Mouse (Mus musculus) B cell, adult (primary cell): Measurements from ENCODE around the gene Cab39. TPM values are rescaled to one million over a fixed set of nuclear protein-coding genes. Genes with fewer than 3 reads are reported as not detected.

Experiments used
- total RNA-seq: library from RNA; stranded (reverse); gene quantifications from 4 replicates; pipeline ENCODE4 v1.2.4, GENCODE M21; 2023; ENCODE audit not compliant: inconsistent age

Gene Cab39
- total RNA-seq: 101 to 130 TPM (median 121 TPM) in 4 replicates

DNA sequence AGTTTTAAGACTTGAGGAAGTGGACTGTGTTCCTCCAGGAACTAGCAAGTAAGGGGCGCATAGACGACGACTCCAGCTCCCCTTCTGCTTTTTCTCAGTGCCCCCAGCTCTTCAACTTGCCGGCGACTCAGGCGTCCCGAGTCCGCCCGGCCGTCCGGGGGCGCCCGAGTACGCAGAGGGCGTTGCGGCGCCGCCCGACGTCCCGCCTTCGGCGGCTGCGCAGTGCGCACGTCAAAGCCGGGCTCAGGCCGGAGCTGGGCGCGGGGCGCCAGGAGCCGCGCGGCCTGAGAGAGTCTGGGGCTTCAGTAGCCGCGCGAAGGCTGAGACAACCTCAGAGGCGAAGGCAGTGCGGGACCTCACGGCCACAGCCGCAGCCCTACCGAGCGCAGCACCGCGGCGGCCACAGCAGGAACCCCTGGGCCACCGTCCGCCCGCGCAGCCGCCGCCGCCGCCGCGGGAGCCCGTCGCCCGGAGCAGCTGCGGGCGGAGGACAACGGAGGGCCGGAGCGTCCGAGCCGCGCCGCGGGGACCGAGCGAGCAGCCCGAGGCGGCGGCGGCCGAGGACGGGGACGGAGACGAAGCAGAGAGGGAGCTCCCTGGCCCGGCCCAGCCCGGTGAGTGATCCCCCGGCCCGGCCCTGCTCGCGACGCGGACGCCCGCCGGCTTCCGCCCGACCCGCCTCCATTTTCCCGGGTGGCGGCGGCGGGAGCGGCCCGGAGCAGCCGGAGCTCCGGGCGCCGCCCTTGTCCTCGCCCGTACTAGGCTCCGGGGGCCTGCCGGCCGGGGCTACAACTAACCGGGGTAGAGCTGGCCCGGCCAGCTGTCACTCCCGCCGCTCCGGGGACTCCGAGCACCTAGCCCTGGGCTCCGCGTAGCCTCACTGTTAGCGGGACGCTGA lies at the start of gene Cab39:
Gene Cab39 (plus strand): TSS at position 234 of the 898 bp plus-strand sequence.

DNA sequence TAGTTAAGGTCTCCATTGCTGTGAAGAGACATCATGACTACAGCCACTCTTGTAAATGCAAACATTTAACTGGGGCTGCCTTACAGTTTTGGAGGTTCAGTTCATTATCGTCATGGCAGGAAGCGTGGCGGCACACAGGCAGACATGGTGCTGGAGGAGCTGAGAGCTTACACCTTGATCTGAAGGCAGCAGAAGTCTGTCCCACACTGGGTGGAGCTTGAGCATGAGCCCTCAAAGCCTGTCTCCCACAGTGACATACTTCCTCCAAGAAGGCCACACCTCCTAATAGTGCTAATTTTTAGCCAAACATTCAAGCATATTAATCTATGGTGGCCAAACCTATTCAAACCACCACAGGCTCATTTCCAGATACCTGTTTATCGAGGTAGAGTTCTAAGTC lies 14.8 kb upstream of the Cab39 start, which contains the start of gene A630001G21Rik:
Gene A630001G21Rik (minus strand): TSS at position 208 of the 400 bp plus-strand sequence.

DNA sequence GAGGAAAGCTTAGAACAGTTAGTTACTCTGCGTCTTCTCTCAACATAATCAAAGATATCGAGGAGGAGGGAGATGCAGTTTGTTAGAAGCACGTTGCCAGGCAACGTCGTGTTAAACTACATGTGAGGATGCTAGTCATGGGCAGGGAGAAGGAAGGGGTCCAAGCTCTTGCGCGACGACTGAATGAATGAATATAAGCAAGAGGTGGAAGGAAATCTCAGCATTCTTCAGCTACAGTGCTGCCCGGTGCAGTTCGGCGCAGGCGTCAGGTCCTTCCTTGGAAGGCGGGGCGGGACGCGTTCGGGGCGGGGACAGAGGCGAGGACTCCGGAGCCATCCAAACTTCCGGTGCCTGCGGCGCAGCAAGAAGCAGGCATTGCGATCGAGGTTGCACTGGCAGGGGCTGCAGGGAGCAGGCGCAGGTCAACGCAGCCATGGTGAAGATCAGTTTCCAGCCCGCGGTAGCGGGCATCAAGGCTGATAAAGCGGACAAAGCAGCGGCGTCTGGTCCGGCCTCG lies 101.0 kb downstream of the Cab39 start, which contains the start of gene Itm2c:
Gene Itm2c (plus strand): TSS at position 51 of the 517 bp plus-strand sequence.

Other genes starting within 250 kb of the Cab39 start
- not detected in 4 replicates for gene G530012D18Rik, start 217.8 kb upstream of the Cab39 start, total RNA-seq
- 193 to 218 TPM (median 211 TPM) in 4 replicates for gene Sp110, start 194.6 kb upstream of the Cab39 start, total RNA-seq
- gene Sp140, start 193.1 kb upstream of the Cab39 start, total RNA-seq: 160 to 178 TPM (median 174 TPM) in 4 replicates
- gene Sp100, start 143.5 kb upstream of the Cab39 start, total RNA-seq: 457 to 554 TPM (median 488 TPM) in 4 replicates
- 126 to 154 TPM (median 140 TPM) in 4 replicates for gene A630001G21Rik, start 14.8 kb upstream of the Cab39 start, total RNA-seq
- gene Itm2c, start 100.8 kb downstream of the Cab39 start, total RNA-seq: 19.3 to 26.7 TPM (median 22.2 TPM) in 4 replicates
- gene 4933407L21Rik, start 135.0 kb downstream of the Cab39 start, total RNA-seq: 0.48 to 0.96 TPM in 2 of 4 replicates, not detected in the others
- gene Gpr55, start 167.6 kb downstream of the Cab39 start, total RNA-seq: 3.5 to 4.2 TPM (median 3.7 TPM) in 4 replicates
- gene Spata3, start 223.4 kb downstream of the Cab39 start, total RNA-seq: not detected in 4 replicates